Mouse (Mus musculus) cerebellum, adult 11 months (tissue): ENCODE data around the gene Fxyd6.
A peak's percentile ranks its signal among the peaks of the same experiment; 100 is the strongest.

ENCODE experiments used
- DNase-seq: peaks from one replicate; pipeline ENCODE4 v3.0.0; 2022

Gene Fxyd6

DNA sequence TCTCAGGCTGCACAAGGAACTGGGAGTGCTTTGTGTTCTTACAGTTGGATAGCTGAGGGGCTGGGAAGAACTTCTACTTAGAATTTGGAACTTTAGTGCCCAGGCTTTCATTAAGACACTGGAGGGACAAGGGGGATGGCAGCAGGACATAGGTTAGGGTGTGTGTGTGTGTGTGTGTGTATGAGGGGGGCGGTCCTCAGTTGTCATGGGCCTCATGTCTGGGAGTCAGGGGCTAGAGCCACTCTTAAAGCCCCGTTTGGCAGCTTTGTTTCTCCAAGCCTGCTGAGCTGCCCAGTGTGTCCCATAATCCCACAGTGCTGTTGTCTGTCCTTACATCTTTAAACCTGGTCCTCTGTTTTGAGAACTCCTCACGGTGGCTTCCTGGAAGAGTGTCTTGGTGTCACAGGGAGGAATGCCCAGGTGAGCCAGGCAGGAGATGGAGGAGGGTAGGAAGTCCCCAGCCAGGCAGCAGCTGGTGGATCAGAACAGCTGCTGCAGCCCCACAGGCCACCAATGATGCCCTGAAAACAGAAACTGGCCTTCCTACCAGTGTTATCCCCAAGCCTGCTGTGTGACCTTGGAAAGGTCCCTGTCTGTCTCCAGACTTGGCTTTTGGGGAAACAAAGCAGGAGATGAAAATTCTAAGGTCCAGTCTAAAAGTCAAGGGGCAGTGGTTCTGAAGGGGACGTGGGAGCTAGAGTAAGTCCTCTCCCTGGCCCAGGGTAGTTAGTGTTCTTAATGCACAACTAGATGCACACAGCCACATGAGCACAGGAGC is 42.9 kb downstream of the Fxyd6 start:
- DNase-seq = no peak

DNA sequence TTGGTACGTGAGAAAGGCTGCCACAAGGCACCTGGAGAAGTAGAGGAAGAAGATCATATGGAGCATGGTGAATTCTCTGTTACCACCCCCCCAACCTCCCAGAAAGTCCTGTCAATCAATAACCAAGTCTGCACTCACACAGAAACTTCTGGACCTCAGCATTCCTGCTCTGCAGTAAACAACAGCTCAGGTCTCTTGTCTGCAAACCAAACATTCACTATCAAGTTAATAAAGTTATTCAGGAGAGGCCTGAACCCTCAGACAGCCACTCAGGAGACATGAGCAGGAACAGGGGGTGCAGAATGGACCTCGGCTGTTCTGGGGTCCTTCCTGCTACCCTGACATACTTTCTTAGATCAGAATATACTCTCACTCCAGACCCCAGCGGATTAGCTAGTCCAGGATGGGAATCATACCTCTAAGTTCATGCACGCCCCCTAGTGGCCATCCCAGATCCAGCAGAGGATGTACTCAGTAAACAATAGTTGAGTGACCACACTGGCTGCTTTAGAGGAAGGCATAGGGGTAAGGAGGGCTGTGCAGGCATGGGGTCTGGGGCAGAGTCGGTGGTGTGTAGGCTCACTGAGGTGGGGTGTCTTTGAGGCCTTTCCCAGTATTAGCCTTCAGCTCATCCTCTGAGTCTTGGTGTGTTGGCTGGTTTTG is 43.6 kb downstream of the Fxyd6 start:
- peak; percentile 40 for DNase-seq

DNA sequence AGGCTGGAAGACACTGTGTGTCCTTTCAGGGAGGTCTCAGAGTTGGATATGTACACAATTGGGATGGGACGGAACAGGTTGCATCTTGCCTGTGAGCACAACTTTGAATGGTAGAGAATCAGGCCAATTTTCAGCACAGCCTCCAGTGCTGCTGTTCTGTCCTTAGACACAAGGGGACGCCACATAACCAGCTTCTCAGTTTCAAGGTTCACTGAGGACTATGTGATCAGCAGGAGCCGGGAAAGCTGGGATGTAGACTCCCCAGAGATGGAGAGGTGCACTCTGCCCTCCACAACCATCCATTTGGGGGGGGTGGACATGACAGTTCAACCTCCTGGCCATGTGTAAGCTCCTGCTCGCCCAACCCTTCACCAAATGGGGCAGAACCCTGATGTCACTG is 45.9 kb downstream of the Fxyd6 start:
- peak; percentile 72 for DNase-seq

DNA sequence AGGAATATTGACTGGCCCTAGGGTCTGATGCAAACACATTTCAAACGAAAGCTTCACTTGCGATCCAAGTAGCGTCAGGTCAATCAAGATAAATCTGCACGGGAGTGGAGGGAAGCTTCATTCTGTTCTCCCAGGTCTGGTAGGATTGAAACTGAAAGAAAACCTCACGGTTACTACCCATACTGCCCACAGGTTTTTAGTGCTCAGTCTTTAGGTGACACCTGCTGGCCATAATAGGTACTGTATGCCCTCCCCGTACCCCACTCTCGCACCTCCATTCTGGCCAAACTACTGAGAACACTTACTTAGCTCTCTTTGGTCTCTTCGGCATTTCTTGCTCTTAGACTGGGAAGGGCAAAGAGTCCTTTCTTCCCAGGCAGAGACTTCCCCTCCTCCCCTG is 47.3 kb downstream of the Fxyd6 start:
- DNase-seq = peak; percentile 61

DNA sequence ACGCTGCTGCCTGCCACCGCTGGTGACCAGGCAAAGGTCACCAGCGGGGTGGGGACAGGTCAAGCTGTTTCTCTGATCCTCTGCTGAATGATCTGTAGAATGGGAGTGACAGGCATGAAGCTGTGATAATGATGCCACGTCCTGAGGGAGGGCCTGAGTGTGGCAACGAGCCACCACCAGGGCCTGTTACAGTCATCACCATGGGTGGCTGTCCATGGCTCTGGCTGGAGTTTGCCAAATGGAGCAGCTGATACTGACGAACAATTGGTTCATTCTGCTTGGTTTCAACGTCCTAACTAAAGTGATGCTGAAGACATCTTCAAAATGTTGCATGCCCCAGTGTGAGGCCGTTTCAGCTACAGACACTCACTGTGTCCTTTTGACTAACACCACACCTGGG is 48.3 kb downstream of the Fxyd6 start:
- DNase-seq = no peak

DNA sequence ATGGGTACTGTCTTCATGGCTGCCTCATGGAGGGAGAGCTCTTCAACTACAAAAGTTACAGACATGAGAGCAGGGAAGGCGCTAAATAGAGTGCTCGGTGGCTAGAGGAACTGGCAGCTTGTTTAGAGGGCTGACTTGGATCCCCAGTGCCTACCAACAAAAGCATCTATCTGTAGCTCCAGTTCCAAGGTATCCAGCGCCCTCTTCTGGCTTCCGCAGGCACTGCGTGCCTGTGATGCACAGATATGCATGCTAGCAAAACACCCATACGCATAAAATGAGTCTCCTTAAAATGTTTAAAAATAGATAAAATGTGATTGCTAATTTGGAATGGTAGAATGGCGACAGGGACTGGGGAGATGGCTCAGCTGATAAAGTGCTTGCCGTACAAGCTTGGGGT is 51.2 kb downstream of the Fxyd6 start:
- DNase-seq = peak; percentile 37

DNA sequence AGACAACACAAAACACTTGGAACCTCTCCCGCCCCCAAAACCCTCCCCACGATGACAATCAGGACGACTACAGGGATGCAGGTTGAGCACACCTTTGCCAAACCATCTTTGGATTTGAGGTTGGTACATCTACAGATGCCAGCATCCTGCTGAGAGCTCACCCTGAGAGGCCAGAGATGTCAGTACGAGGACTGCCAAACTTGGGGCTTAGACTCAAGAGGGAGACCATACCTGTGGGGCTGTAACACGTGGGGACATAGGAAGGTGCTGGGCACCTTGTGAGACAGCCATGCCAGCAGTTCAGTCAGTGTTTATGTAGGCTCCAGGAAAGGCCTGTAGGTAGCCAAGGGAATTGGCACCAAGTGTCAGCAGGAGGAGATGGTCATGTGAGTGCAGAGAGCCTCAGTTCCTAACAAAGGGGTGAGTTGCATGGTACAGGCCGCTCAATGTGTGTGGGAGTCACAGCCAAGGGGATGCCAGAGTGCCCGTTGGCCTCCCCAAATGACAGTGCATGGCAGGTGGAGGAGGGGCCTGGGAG is 52.8 kb downstream of the Fxyd6 start:
- DNase-seq = peak; percentile 36

DNA sequence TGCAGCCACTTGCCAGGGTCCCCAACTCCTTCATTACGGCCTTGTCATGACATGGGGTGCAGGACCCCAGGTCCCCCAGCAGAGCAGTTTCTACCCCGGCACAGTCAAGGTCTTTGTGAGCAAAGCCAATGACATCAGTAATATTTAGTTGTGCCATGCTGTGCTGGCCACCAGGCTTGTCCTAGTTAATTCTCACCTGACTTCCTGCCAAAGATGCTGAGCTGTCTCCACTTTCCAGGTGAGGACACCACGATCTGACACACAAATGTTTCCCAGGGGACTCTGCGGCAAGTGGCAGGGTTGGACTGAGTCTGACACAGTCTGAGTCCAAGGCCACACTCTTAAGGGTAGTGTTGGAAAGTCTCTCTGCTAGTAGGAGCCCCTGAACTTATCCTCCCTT is 56.5 kb downstream of the Fxyd6 start, which contains the start of gene Dscaml1:
Gene Dscaml1, plus strand, starts transcription at position 173 of the 400 bp plus-strand sequence.
- peak; percentile 59 for DNase-seq

DNA sequence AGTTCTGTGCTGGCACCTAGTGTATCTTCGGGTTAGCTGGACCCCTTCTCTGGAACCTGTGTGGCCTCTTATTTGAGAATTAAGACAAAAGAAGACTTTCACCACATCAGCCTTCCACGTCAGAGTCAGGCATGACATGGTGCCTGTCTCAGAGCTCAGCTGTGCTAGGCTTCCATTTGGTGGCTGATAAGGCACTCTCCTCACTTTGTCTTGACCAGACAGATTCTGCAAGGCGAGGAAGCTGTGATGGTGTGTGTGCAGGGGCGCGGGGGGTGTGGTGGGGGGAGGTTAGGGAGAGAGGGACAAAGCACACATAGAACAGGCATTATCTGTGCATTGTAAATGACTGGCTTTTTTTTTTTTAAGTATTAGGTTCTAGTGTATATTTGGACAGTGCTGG is 59.4 kb downstream of the Fxyd6 start:
- no peak for DNase-seq

DNA sequence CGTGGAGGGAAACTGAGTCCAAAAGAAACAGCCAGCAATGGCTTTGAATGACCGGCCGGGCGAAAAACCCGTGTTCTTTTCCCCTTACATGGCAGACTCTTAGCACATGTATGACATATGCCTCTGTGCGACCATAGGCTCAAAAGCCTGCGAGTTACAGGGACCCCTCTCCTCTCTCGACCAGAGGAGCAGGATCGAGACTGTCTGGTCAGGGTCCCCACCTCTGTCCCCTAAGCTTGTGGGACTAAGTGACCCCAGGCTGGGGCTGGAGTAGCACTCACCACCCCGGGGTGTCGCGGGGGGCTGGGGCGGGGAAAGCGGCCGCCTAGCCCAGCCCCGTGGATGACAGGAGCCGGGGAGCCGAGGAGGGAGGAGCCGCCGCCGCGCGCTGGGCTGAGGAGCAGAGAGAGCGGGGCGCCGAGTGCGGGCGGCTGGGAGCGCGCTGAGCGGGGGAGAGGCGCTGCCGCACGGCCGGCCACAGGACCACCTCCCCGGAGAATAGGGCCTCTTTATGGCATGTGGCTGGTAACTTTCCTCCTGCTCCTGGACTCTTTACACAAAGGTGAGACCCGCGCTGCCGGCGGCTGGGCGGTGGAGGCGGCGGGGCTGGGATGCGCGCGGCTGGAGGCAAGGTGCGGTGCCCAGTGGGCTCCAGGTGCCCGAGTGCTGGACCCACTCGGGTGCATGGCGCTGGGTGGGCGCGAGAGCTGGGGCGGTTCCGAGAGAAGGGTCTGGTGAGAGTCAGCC is 60.1 kb downstream of the Fxyd6 start:
- peak; percentile 53 for DNase-seq

DNA sequence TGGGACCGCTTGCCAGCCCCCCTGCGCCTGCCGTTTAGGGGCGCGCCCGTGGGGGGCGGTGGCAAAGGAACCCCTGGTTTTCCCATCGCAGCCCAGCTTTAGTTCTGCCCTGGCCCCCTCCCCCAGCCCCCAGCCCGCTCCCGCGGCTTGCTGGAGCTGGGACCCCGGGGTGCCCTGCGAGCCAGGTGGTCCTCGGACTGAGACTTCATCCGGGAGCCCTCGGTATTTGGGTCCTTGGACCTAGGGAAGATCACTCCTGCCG is 60.6 kb downstream of the Fxyd6 start:
- peak; percentile 38 for DNase-seq

DNA sequence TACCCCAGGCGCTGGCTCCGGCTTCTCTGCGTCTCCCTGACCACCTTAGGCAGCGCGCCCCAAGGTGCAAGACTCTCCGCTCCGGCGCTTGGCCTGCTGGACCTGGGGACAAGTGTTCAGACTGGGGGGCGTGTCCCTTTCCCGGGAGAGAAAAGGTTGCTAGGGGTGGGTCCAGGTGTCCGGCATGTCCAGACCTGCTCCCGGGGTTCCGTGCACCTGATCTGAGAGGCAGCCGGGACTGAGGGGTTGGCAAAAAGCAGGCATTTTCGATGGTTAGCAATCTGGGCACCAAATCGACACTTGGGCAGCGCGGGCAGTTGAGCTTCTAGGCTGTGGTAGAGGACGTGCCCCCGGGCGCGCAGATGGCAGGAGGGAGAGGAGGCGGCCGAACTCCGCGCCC is 61.2 kb downstream of the Fxyd6 start:
- DNase-seq = peak; percentile 53

DNA sequence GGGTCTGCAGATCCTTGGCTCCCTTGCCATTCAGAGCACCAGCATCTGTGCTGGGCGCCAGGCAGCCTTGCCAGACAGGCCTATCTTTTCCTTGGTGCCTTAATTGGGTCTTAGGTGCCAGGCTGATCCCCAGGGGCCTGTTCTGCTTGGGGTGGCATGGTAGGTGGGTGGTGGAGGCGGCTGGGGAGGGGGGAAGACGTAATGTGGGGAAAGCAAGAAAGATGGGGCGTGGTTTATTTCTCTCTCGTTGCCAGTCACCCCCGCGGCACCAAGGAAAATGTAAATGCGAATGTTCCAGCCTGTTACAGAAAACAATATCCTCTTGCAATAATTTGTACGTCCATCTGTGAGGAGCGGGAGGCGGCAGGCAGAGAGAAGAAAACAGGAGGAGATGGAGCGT is 62.7 kb downstream of the Fxyd6 start:
- DNase-seq = no peak

DNA sequence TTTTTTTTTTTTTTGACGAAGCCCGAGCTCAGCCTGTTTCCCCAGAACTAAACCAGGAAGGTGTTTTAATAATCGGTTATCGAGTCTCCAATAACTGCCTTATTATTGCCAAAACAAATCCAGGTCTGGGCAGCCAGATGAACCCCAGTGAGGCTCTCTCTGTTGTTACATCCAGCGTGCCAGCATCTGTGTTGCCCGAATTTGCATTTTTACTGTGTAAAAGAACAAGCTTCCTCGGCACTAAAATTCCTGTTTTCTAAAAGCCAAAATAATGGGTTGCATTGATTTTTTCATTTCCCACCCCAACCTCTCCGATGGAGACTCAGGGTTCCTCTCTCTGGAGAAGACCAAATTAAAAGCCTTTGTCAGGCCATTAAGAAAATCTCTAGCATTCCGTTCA is 63.1 kb downstream of the Fxyd6 start:
- no peak for DNase-seq

DNA sequence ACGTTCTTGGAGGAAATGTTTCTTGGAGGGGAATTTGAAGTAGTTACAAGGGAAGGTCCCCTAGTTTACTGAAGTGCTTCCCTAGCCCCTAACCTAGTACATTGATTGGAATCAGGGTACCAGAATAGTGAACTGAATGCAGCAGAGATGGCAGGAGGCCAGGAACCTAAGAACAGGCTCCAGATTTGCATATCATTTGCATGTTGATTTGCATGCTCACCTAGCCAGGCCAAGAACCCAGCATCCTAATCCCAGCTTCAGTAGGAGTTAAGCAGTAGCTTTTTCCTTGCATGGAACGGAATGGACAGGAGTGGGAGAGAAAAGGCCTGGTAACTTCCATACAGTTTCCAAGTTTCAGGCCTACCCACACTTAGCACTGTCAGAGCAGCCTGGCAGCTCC is 64.2 kb downstream of the Fxyd6 start:
- DNase-seq = no peak

DNA sequence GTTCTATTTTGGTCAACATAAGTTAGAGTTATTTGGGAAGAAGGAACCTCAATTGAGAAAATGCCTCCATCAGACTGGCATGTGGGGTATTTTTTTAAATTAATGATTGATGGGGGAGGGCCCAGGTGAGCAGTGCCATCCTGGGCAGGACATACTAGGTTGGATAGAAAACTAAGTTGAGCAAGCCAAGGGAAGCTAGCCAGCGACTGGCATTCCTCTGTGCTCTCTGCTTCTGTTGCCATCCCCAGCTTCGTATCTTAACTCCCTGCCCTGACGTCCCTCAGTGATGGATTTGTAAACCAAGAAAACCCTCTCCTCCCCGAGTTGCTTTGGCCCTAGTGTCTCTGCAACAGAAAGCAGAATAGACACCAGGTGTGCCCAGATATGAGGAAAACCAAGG is 69.0 kb downstream of the Fxyd6 start:
- DNase-seq = no peak

DNA sequence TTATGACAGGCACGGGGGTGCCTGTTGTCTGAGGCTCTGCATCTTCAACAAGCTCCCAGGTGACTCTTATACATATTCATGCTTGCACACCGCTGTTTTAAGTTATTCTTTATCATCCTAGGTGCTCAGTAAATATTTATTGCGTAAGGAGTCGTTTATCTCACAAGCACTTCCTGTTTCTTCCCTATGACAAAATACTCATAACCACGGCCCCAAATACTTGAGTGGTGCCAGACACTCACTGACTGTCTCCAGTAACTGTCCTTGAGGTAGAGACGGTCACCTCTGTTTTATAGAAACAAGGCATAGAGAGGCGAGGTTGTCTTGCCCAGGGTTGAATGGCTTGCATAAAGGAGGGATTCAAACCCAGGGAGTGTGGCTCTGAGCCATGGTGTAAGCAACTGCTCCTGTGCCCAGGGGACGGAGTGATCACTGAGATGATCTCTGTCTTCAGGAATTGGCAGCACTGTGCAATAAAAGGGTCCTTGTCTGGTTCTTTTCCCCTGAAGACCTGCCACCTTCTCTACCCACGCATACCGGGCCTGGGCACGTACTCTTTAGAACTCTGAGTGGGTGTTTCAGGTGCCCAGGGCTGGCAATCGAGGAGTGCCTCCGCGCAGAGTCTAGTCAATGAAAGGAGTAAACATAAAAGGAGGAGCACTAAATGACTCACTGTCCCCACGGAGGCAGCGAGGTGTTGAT is 70.2 kb downstream of the Fxyd6 start:
- no peak for DNase-seq

DNA sequence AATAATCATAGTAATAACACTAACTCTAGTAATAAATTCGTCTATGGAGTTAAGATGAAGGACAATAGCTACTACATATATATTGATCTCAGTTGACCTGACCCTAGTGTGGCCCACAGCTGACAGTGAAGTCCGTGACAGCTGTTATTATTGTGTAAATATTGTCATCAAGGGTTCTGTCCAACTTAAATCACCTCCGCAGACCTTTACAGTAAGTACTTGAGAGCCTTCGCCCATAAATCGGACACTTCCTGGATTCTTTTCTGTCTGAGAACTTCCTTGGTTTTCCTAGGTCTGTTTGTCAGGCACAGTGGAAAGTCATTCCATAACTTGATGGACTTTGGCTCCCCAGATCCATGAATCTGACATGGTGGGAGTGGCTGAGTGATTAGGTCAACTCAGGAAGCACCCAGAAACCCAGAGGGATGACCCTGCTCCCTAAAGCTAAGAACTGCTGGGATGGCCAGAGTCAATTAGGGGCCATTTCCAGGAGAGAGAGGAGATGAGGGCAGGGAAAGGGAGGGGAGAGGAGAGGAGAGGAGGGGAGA is 74.3 kb downstream of the Fxyd6 start:
- DNase-seq = no peak
